Mouse (Mus musculus) urinary bladder, postnatal 4 days (tissue): ENCODE measurements around the gene Gm17584.
"Not testable (repeated sequence)": the region's sequence is repeated elsewhere in the genome, so short reads cannot be mapped to it uniquely, and the experiment has no call there.

Experiments
- DNase-seq, 2 experiments: peaks; one replicate each; pipeline ENCODE4 v3.0.0; 2021 to 2022; ENCODE audit warnings: low spot score in 2 of 2

Gene Gm17584

GRCm38 (mm10) chrX:124500263-124500662 is at the start of gene Gm17584:
TSS of gene Gm17584 (plus strand) at chrX:124500563.
- DNase-seq = not testable (repeated sequence)
